Mouse (Mus musculus): ENCODE data around the gene Pla2g4b. TPM values are rescaled to one million over a fixed set of nuclear protein-coding genes. Genes with fewer than 3 reads are reported as not detected.

Gene Pla2g4b
- polyA plus RNA-seq, 1 experiment, result 0.56 TPM

DNA sequence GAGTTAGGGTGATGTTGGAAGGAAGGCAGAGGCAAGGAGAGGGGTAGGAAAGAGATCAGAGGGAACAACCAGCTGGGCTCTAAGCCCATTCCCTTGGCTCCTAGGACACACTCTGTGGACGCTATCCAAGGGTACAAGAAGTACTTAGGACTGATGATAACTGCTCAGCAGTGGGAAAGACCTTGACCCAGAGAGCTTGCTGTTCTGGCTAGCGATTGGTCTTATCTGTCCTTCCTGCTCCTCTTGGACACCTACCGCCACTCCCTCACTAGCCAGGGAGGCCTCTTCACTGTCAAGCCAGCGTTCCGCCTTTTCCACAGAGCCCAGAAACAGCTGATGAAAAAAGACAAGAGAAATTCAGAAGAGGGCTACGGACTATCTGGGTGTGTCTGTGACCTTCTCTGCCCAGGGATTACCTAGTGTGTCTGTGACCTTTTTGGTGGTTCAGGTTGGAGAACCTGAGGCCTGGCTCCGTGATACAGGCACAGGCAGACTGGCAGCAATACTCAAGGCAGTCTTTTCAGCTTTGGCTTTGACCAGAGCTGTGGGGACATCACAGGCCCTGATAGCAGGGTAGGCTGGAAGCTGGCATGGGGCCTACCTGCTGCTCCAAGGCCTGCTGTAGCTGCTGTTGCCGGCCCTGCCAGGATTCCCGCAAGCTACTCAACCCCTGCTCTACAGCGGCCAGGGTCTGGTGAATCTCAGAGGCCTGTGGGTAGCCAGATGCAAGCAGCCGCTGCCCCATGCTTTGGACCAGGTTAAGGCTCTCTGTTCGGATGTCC, 21.7 kb downstream of the Pla2g4b start:
- Histone ChIP-seq H3K36me3 (ENCODE audit: control insufficient read depth, insufficient read depth) (no peaks in the 10 kb centered on the region), H3K4me3 (ENCODE audit: insufficient read depth, poor library complexity, severe bottlenecking) (no peak overlapping the region), H3K79me2 (ENCODE audit: control insufficient read depth, insufficient read depth) (no peaks in the 10 kb centered on the region), H3K27me3 (ENCODE audit: control insufficient read depth, insufficient read depth, insufficient read length) (peaks cover 53% of the 10 kb centered on the region), H3ac (ENCODE audit: control insufficient read depth, insufficient read length, low read depth) (no peak overlapping the region), H3K79me3 (ENCODE audit: low read depth) (no peaks in the 10 kb centered on the region)
- TF ChIP-seq CTCF (IDR thresholded peaks at IDR 0.05; ENCODE audit: control insufficient read depth, insufficient read depth, insufficient read length) (no peak), USF1 (IDR thresholded peaks at IDR 0.05; ENCODE audit: low read depth) (no peak), MAX (IDR thresholded peaks at IDR 0.05) (no peak), CEBPB (IDR thresholded peaks at IDR 0.05; ENCODE audit: low read depth) (no peak), FOSL1 (IDR thresholded peaks at IDR 0.05; ENCODE audit: insufficient read depth, low read length, poor library complexity, severe bottlenecking) (no peak), MYOD1 (IDR thresholded peaks at IDR 0.05; ENCODE audit: control insufficient read depth, insufficient read length, low read depth) (no peak), MYOG (IDR thresholded peaks at IDR 0.05; ENCODE audit: control insufficient read depth, extremely low read depth, insufficient read length) (no peak)

DNA sequence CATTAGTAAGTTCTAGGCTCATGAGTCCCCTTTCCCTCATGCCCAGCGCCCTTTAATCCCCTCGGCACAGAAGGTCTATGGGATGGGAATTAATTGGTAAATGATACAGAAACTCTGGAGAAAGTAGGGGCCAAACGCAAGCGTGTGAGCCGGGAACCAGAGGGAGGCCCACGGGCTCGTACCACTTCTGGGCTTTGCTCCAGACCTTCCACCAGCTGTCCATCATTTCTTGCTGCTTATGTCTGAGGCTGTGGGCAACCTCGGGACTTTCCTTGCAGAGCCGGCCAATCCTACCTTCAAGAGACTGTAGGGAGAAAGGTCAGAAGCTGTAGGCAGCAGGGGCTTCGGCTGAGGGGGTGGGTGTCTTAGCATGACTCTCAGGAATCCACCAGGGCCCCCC, 22.7 kb downstream of the Pla2g4b start:
- TF ChIP-seq CEBPB (IDR thresholded peaks at IDR 0.05; ENCODE audit: low read depth) (no peak), CTCF (IDR thresholded peaks at IDR 0.05; ENCODE audit: control insufficient read depth, insufficient read depth, insufficient read length) (no peak), USF1 (IDR thresholded peaks at IDR 0.05; ENCODE audit: low read depth) (no peak), MAX (IDR thresholded peaks at IDR 0.05) (no peak), MYOG (IDR thresholded peaks at IDR 0.05; ENCODE audit: control insufficient read depth, extremely low read depth, insufficient read length) (no peak), MYOD1 (IDR thresholded peaks at IDR 0.05; ENCODE audit: control insufficient read depth, insufficient read length, low read depth) (no peak), FOSL1 (IDR thresholded peaks at IDR 0.05; ENCODE audit: insufficient read depth, low read length, poor library complexity, severe bottlenecking) (no peak)
- Histone ChIP-seq H3K27me3 (ENCODE audit: control insufficient read depth, insufficient read depth, insufficient read length) (peaks cover 58% of the 10 kb centered on the region), H3K36me3 (ENCODE audit: control insufficient read depth, insufficient read depth) (no peaks in the 10 kb centered on the region), H3K79me3 (ENCODE audit: low read depth) (no peaks in the 10 kb centered on the region), H3K79me2 (ENCODE audit: control insufficient read depth, insufficient read depth) (no peaks in the 10 kb centered on the region), H3K4me3 (ENCODE audit: insufficient read depth, poor library complexity, severe bottlenecking) (no peak overlapping the region), H3ac (ENCODE audit: control insufficient read depth, insufficient read length, low read depth) (no peak overlapping the region)

DNA sequence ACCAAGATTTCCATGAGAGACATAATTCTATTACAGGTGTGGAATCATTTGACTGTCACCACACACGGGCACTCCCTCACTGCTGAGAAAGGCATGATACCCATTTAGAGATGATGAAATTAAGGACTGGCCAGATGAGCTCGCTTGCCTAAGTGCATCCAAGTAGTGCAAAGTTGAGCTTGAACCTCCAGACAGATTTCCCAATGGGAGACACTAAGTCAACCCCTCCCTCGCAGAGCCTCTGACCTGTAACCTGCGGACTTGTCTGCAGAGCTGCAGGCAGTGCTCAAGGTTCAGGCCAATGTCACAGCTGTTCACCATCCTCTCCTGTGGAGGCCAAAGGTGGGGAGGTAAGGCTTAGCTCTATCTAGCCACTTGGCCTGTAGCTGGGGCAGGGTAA, 25.6 kb downstream of the Pla2g4b start:
- Histone ChIP-seq H3K79me2 (ENCODE audit: control insufficient read depth, insufficient read depth) (no peaks in the 10 kb centered on the region), H3ac (ENCODE audit: control insufficient read depth, insufficient read length, low read depth) (no peak overlapping the region), H3K36me3 (ENCODE audit: control insufficient read depth, insufficient read depth) (no peaks in the 10 kb centered on the region), H3K4me3 (ENCODE audit: insufficient read depth, poor library complexity, severe bottlenecking) (no peak overlapping the region), H3K79me3 (ENCODE audit: low read depth) (no peaks in the 10 kb centered on the region), H3K27me3 (ENCODE audit: control insufficient read depth, insufficient read depth, insufficient read length) (peaks cover 72% of the 10 kb centered on the region)
- TF ChIP-seq CTCF (IDR thresholded peaks at IDR 0.05; ENCODE audit: control insufficient read depth, insufficient read depth, insufficient read length) (no peak), FOSL1 (IDR thresholded peaks at IDR 0.05; ENCODE audit: insufficient read depth, low read length, poor library complexity, severe bottlenecking) (no peak), CEBPB (IDR thresholded peaks at IDR 0.05; ENCODE audit: low read depth) (no peak), MYOD1 (IDR thresholded peaks at IDR 0.05; ENCODE audit: control insufficient read depth, insufficient read length, low read depth) (no peak), USF1 (IDR thresholded peaks at IDR 0.05; ENCODE audit: low read depth) (no peak)

GRCm38 (mm10) chr2:120059466-120059865, 26.2 kb downstream of the Pla2g4b start:
- H3ac ChIP-seq (ENCODE audit: control insufficient read depth, insufficient read length, low read depth), result no peak overlapping the region
- TF ChIP-seq CTCF (IDR thresholded peaks at IDR 0.05; ENCODE audit: control insufficient read depth, insufficient read depth, insufficient read length) (no peak), CEBPB (IDR thresholded peaks at IDR 0.05; ENCODE audit: low read depth) (no peak), FOSL1 (IDR thresholded peaks at IDR 0.05; ENCODE audit: insufficient read depth, low read length, poor library complexity, severe bottlenecking) (no peak), MYOD1 (IDR thresholded peaks at IDR 0.05; ENCODE audit: control insufficient read depth, insufficient read length, low read depth) (no peak)
- no peaks in the 10 kb centered on the region for H3K79me2 ChIP-seq (ENCODE audit: control insufficient read depth, insufficient read depth)
- no peaks in the 10 kb centered on the region for H3K36me3 ChIP-seq (ENCODE audit: control insufficient read depth, insufficient read depth)
- H3K4me3 ChIP-seq (ENCODE audit: insufficient read depth, poor library complexity, severe bottlenecking), result no peak overlapping the region
- H3K79me3 ChIP-seq (ENCODE audit: low read depth), result no peaks in the 10 kb centered on the region
- peaks cover 76% of the 10 kb centered on the region for H3K27me3 ChIP-seq (ENCODE audit: control insufficient read depth, insufficient read depth, insufficient read length)

- H3K79me2 ChIP-seq (ENCODE audit: control insufficient read depth, insufficient read depth), result no peaks in the 10 kb centered on the region
- no peak overlapping the region for H3K4me3 ChIP-seq (ENCODE audit: insufficient read depth, poor library complexity, severe bottlenecking)
- TF ChIP-seq CEBPB (IDR thresholded peaks at IDR 0.05; ENCODE audit: low read depth) (no peak), MYOD1 (IDR thresholded peaks at IDR 0.05; ENCODE audit: control insufficient read depth, insufficient read length, low read depth) (no peak), FOSL1 (IDR thresholded peaks at IDR 0.05; ENCODE audit: insufficient read depth, low read length, poor library complexity, severe bottlenecking) (no peak)
- H3ac ChIP-seq (ENCODE audit: control insufficient read depth, insufficient read length, low read depth), result no peak overlapping the region
- H3K79me3 ChIP-seq (ENCODE audit: low read depth), result no peaks in the 10 kb centered on the region
- H3K27me3 ChIP-seq (ENCODE audit: control insufficient read depth, insufficient read depth, insufficient read length), result peaks cover 73% of the 10 kb centered on the region
- no peaks in the 10 kb centered on the region for H3K36me3 ChIP-seq (ENCODE audit: control insufficient read depth, insufficient read depth)
These were observed 27.0 kb downstream of the Pla2g4b start for GRCm38 (mm10) chr2:120060190-120060589.

DNA sequence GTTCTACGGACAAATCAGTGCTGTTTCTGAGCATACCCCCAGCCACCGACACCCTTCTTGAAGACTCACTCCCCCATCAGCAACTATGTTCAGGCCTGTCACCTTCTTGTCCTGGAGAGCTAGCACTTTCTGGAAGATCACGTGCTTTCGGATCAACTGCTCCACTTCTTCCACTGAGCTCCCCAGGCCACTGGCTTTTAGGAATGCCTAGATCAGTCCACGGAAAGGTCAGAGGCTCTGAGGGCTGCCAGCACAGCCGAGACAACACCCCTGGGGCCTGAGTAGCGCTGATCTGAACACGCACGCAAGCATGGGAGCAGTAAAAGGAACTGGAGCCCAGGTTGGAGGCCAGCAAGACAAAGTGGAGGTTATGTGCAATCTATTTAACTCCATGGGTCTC, 27.4 kb downstream of the Pla2g4b start:
- Histone ChIP-seq H3K4me3 (ENCODE audit: insufficient read depth, poor library complexity, severe bottlenecking) (no peak overlapping the region), H3K79me2 (ENCODE audit: control insufficient read depth, insufficient read depth) (no peaks in the 10 kb centered on the region), H3K79me3 (ENCODE audit: low read depth) (no peaks in the 10 kb centered on the region), H3K36me3 (ENCODE audit: control insufficient read depth, insufficient read depth) (no peaks in the 10 kb centered on the region), H3K27me3 (ENCODE audit: control insufficient read depth, insufficient read depth, insufficient read length) (peaks cover 69% of the 10 kb centered on the region), H3ac (ENCODE audit: control insufficient read depth, insufficient read length, low read depth) (no peak overlapping the region)
- TF ChIP-seq MAX (IDR thresholded peaks at IDR 0.05), result no peak
- no peak for TF ChIP-seq MYOD1 (IDR thresholded peaks at IDR 0.05; ENCODE audit: control insufficient read depth, insufficient read length, low read depth)
- no peak for TF ChIP-seq CEBPB (IDR thresholded peaks at IDR 0.05; ENCODE audit: low read depth)
- TF ChIP-seq USF1 (IDR thresholded peaks at IDR 0.05; ENCODE audit: low read depth), result no peak
- no peak for TF ChIP-seq CTCF (IDR thresholded peaks at IDR 0.05; ENCODE audit: control insufficient read depth, insufficient read depth, insufficient read length)
- TF ChIP-seq FOSL1 (IDR thresholded peaks at IDR 0.05; ENCODE audit: insufficient read depth, low read length, poor library complexity, severe bottlenecking), result no peak
- no peak for TF ChIP-seq MYOG (IDR thresholded peaks at IDR 0.05; ENCODE audit: control insufficient read depth, extremely low read depth, insufficient read length)
